Mouse (Mus musculus) hindbrain, embryonic 16.5 days (tissue): ENCODE measurements around the gene Snrpb. TPM values are rescaled to one million over a fixed set of nuclear protein-coding genes. Genes with fewer than 3 reads are reported as not detected.

Experiments
- ATAC-seq: fragments of 200-750 bp; cut with Nextera tagmentation; 2 replicates; pipeline ENCODE4 v1.8.0; 2017; ENCODE audit warnings: moderate TSS enrichment, moderate library complexity
- H3K27ac ChIP-seq: fragments of 300-500 bp; sonication (generic); 2 replicates; pipeline ENCODE4 v1.5.1; 2014; ENCODE audit warnings: low read depth, mild to moderate bottlenecking, control low read depth, low read length, moderate library complexity
- H3K27me3 ChIP-seq: fragments of 300-500 bp; sonication (generic); replicated peaks from 2 replicates; pipeline ENCODE4 v1.6.1; 2014; ENCODE audit warnings: low read length; ENCODE audit not compliant: control insufficient read depth, insufficient read depth
- H3K36me3 ChIP-seq: fragments of 300-500 bp; sonication (generic); 2 replicates; pipeline ENCODE4 v1.6.1; 2014; ENCODE audit warnings: mild to moderate bottlenecking, low read length, moderate library complexity, mixed read lengths; ENCODE audit not compliant: control insufficient read depth, insufficient read depth
- H3K4me1 ChIP-seq: fragments of 300-500 bp; sonication (generic); 2 replicates; pipeline ENCODE4 v1.6.1; 2014; ENCODE audit warnings: low read depth, low read length; ENCODE audit not compliant: control insufficient read depth, insufficient read depth
- H3K4me2 ChIP-seq: fragments of 300-500 bp; sonication (generic); 2 replicates; pipeline ENCODE4 v1.6.1; 2014; ENCODE audit warnings: mild to moderate bottlenecking, low read length, control low read depth, moderate library complexity
- H3K4me3 ChIP-seq: fragments of 300-500 bp; sonication (generic); 2 replicates; pipeline ENCODE4 v1.5.1; 2014; ENCODE audit warnings: mild to moderate bottlenecking, low read length, control low read depth, moderate library complexity
- H3K9ac ChIP-seq: fragments of 300-500 bp; sonication (generic); 2 replicates; pipeline ENCODE4 v1.6.1; 2014; ENCODE audit warnings: low read depth, mild to moderate bottlenecking, control low read depth, low read length, moderate library complexity
- H3K9me3 ChIP-seq: fragments of 300-500 bp; sonication (generic); 2 replicates; pipeline ENCODE4 v1.6.1; 2014; ENCODE audit warnings: mild to moderate bottlenecking, low read length, moderate library complexity; ENCODE audit not compliant: control insufficient read depth
- WGBS: fragments of 180-500 bp; shearing (Covaris S2); extraction: QIAGEN DNeasy Blood & Tissue Kit; methylation state at CpG from one replicate; pipeline ENCODE4 v1.1.7; 2014; 5-methylcytosine and 5-hydroxymethylcytosine counted together
- polyA plus RNA-seq: library from polyadenylated mRNA; unstranded; fragments of >200 nt; fragmentation: Nextera tagmentation; extraction: Ambion mirVana; gene quantifications from 2 replicates; pipeline ENCODE4 v1.2.1, GENCODE M21; 2015

Gene Snrpb
- polyA plus RNA-seq, 1 experiment from 2014 or later, result 298 TPM

GRCm38 (mm10) chr2:130155171-130155570 lies 24.0 kb downstream of the Snrpb start:
- H3K4me2 ChIP-seq, result no peak overlapping the region
- no peaks in the 10 kb centered on the region for H3K4me1 ChIP-seq
- no peaks in the 10 kb centered on the region for H3K27me3 ChIP-seq
- WGBS, result 84% methylated on average over 3 of the region's 3 CpGs
- no peaks in the 10 kb centered on the region for H3K36me3 ChIP-seq
- no peak overlapping the region for H3K4me3 ChIP-seq
- H3K27ac ChIP-seq, result no peak overlapping the region
- H3K9me3 ChIP-seq, result no peaks in the 10 kb centered on the region
- ATAC-seq, result no peak
- H3K9ac ChIP-seq, result no peak overlapping the region

- no peak overlapping the region for H3K27ac ChIP-seq
- H3K27me3 ChIP-seq, result no peaks in the 10 kb centered on the region
- no peak overlapping the region for H3K9ac ChIP-seq
- H3K36me3 ChIP-seq, result no peaks in the 10 kb centered on the region
- H3K4me1 ChIP-seq, result no peaks in the 10 kb centered on the region
- WGBS, result 70% methylated on average over 5 of the region's 5 CpGs
- no peaks in the 10 kb centered on the region for H3K9me3 ChIP-seq
- no peak overlapping the region for H3K4me2 ChIP-seq
- no peak for ATAC-seq
- no peak overlapping the region for H3K4me3 ChIP-seq
Observed at GRCm38 (mm10) chr2:130146089-130146668, 33.0 kb downstream of the Snrpb start.

- Histone ChIP-seq H3K27me3 (no peaks in the 10 kb centered on the region), H3K4me3 (no peak overlapping the region), H3K4me2 (no peak overlapping the region), H3K4me1 (no peaks in the 10 kb centered on the region), H3K9ac (no peak overlapping the region), H3K36me3 (no peaks in the 10 kb centered on the region), H3K9me3 (no peaks in the 10 kb centered on the region), H3K27ac (no peak overlapping the region)
- ATAC-seq, result no peak
- WGBS, result 87% methylated on average over 23 of the region's 23 CpGs
Observed at GRCm38 (mm10) chr2:130144703-130145324, 34.4 kb downstream of the Snrpb start.

- H3K27me3 ChIP-seq, result no peaks in the 10 kb centered on the region
- ATAC-seq, result no peak
- no peaks in the 10 kb centered on the region for H3K9me3 ChIP-seq
- WGBS, result 97% methylated on average over 8 of the region's 8 CpGs
- no peak overlapping the region for H3K9ac ChIP-seq
- no peak overlapping the region for H3K4me3 ChIP-seq
- no peaks in the 10 kb centered on the region for H3K36me3 ChIP-seq
- H3K27ac ChIP-seq, result no peak overlapping the region
- no peaks in the 10 kb centered on the region for H3K4me1 ChIP-seq
- H3K4me2 ChIP-seq, result no peak overlapping the region
Observed at GRCm38 (mm10) chr2:130143011-130143410, 36.2 kb downstream of the Snrpb start.

GRCm38 (mm10) chr2:130129687-130130086 lies 49.5 kb downstream of the Snrpb start:
- H3K36me3 ChIP-seq, result no peaks in the 10 kb centered on the region
- H3K27ac ChIP-seq, result no peak overlapping the region
- H3K4me3 ChIP-seq, result no peak overlapping the region
- WGBS, result 71% methylated on average over 1 of the region's 1 CpGs
- peaks cover 7% of the 10 kb centered on the region; the same call in 1 of the 2 replicates for H3K4me1 ChIP-seq
- H3K9ac ChIP-seq, result no peak overlapping the region
- no peak overlapping the region for H3K4me2 ChIP-seq
- H3K9me3 ChIP-seq, result no peaks in the 10 kb centered on the region
- no peak for ATAC-seq
- no peaks in the 10 kb centered on the region; the same call in 1 of the 2 replicates for H3K27me3 ChIP-seq

GRCm38 (mm10) chr2:130126073-130126472 lies 53.1 kb downstream of the Snrpb start:
- 0 out of 2 replicates have a peak, but pooled peaks have one; percentile 4 for ATAC-seq
- H3K27ac ChIP-seq, result peak overlapping the region; percentile 9; the same call in 1 of the 2 replicates

GRCm38 (mm10) chr2:130125279-130126059 lies 53.7 kb downstream of the Snrpb start:
- ATAC-seq, result peak; percentile 80
- H3K27me3 ChIP-seq, result no peaks in the 10 kb centered on the region; the same call in 1 of the 2 replicates
- H3K9ac ChIP-seq, result no peak overlapping the region
- WGBS, result 45% methylated on average over 6 of the region's 6 CpGs
- no peak overlapping the region for H3K4me2 ChIP-seq
- no peak overlapping the region for H3K4me3 ChIP-seq
- H3K9me3 ChIP-seq, result no peaks in the 10 kb centered on the region
- peaks cover 7% of the 10 kb centered on the region; the same call in 1 of the 2 replicates for H3K4me1 ChIP-seq
- peak overlapping the region; percentile 14; the same call in 1 of the 2 replicates for H3K27ac ChIP-seq
- H3K36me3 ChIP-seq, result no peaks in the 10 kb centered on the region

More at GRCm38 (mm10) chr2:130126073-130126472, 53.1 kb downstream of the Snrpb start:
- Histone ChIP-seq H3K4me1 (peaks cover 7% of the 10 kb centered on the region; the same call in 1 of the 2 replicates), H3K9ac (no peak overlapping the region), H3K9me3 (no peaks in the 10 kb centered on the region), H3K4me2 (no peak overlapping the region), H3K4me3 (no peak overlapping the region), H3K27me3 (no peaks in the 10 kb centered on the region; the same call in 1 of the 2 replicates), H3K36me3 (no peaks in the 10 kb centered on the region)
- 64% methylated on average over 1 of the region's 1 CpGs for WGBS
